Mouse (Mus musculus) bone marrow macrophage, adult 2 months (primary cell): ENCODE measurements at regions not wholly inside any gene's neighbourhood (a gene's known extent, or its start where the extent isn't known, plus 50 kb on each side); places are given as distances from the start of the nearest gene placed in this dataset.
"Not testable (repeated sequence)": the region's sequence is repeated elsewhere in the genome, so short reads cannot be mapped to it uniquely, and the experiment has no call there.

Experiments used
- H3K27ac ChIP-seq: 2 replicates; pipeline ENCODE4 v1.5.1; 2012; ENCODE audit warnings: low read depth, low read length; ENCODE audit not compliant: insufficient read depth
- H3K4me1 ChIP-seq: 2 replicates; pipeline ENCODE4 v1.6.1; 2012; ENCODE audit warnings: low read length; ENCODE audit not compliant: control insufficient read depth, insufficient read depth
- H3K4me3 ChIP-seq: 2 replicates; pipeline ENCODE4 v1.5.1; 2012; ENCODE audit warnings: mild to moderate bottlenecking, low read length, moderate library complexity; ENCODE audit not compliant: insufficient read depth
- CTCF ChIP-seq: IDR thresholded peaks from 2 replicates; pipeline ENCODE4 v1.5.1; 2012; ENCODE audit warnings: low read depth, mild to moderate bottlenecking, low read length, moderate library complexity
- POLR2A ChIP-seq: IDR thresholded peaks from 2 replicates; pipeline ENCODE4 v1.6.1; 2012; ENCODE audit warnings: mild to moderate bottlenecking, low read depth, low read length, borderline replicate concordance

DNA sequence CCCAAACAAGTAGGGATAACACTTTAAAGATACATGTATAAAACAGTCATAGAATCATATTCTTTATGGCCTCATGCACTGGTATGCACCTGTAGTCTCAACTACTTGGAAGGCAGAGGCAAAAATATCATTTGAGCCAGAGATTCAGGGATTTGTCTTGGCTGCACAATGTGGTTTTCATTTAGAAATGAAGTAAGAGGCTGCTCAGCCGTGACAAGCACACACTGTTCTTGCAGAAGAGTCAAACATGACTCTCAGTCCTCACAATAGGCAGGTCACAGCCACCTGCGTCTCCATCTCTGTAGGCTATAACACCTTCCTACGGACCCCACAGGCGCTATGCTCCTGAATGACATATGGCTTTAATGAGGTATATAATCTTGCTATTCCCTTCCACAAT is 317.4 kb upstream of the Tmpo start:
- no peak overlapping the region for H3K27ac ChIP-seq
- no peaks in the 10 kb centered on the region for H3K4me1 ChIP-seq
- H3K4me3 ChIP-seq: no peak overlapping the region
- TF ChIP-seq POLR2A (no peak), CTCF (no peak)

DNA sequence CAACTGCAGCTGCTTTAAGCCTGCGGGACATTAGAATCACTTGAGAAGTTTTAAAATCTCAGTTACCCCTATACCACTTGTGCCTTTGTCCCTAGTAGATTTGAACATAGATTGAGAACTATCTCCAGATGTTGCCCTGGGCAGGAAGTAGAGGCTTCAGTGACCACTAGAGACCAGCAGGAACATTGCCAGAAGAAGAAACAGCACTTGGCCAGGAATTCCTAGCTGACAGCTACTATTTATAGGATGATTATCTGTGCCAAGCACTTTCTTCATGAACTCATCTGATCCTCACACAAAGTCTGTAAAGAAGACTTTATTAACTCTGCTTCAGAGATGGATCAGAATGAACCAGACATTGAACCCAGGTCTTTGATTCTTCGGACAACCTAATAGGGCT is 283.6 kb upstream of the Tmpo start:
- Histone ChIP-seq H3K4me1 (no peaks in the 10 kb centered on the region), H3K4me3 (no peak overlapping the region), H3K27ac (no peak overlapping the region)
- no peak for TF ChIP-seq POLR2A
- no peak for TF ChIP-seq CTCF

DNA sequence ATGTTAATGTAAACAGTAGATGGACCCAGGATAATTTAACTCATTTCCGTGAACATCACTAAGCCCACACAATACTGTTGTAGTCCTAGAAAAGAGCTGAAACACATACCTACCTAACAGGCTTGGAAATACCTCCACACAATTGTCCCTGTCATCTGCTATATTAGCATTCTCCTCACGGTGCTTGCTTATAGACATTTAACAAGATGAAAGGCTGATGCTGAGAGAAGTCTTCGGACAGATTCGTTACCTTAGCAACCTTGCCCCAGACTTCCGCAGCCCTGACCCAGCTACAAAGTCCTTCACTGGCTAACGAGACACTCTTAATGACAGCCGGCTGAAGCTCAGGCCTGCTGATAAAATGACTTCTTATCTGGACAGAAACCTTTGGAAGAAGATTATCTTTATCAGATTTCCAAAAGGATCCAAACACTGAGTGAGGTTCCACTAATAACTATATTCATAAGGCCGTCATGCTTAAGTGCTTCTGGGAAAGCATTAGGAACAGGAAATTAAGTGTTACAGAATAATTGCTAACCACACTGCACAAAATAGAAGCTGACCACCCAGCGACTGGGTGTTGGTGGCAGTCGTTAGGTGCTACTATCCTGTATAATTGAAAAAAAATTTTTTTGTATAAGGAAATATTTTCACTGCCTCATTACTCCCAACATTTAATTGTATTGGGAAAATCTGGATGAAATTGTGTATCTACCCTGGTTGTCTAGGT is 267.0 kb upstream of the Tmpo start:
- no peak overlapping the region for H3K4me3 ChIP-seq
- H3K4me1 ChIP-seq: no peaks in the 10 kb centered on the region
- no peak for TF ChIP-seq CTCF
- no peak for TF ChIP-seq POLR2A
- H3K27ac ChIP-seq: no peak overlapping the region

DNA sequence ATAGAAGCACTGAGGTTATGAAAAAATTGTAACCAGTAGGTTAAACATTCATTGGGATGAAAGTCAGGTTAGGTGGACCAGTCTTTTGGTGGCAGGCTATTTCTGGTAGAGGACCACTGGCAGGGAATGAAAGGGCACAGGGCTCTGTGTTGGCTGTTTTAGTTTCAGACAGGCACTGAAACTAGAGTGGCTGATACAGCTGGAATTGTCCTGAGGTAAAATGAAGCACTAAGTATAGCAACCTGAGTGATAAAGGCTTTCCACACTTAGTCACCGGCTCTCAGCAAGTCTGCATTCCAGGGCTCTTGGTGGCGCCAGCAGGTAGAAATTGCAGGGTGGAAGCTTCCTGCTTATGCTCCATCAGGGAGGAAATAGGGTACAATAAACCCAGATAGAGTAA is 262.2 kb upstream of the Tmpo start:
- H3K4me1 ChIP-seq: no peaks in the 10 kb centered on the region
- no peak overlapping the region for H3K27ac ChIP-seq
- TF ChIP-seq CTCF (no peak), POLR2A (no peak)
- no peak overlapping the region for H3K4me3 ChIP-seq

DNA sequence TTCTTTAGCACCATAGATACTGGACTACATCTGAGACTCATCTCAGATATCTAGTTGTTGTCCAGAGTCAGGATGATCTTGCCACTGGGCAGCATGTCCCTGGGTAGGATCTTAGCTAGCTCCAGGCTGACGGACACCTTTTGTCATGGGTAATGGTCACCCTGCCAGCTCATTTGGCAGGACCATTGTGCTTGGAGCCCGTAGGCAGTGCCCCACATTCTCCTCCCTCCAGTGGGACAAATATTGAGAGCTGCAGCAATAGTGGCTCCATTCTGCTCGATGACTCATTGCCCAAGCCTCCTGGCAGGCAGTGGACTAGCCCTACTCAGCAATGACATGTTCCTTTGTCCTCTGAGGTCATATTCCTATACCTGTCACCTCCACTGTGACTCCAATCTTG is 258.9 kb upstream of the Tmpo start:
- Histone ChIP-seq H3K4me3 (no peak overlapping the region), H3K4me1 (no peaks in the 10 kb centered on the region)
- no peak for TF ChIP-seq POLR2A
- no peak for TF ChIP-seq CTCF

DNA sequence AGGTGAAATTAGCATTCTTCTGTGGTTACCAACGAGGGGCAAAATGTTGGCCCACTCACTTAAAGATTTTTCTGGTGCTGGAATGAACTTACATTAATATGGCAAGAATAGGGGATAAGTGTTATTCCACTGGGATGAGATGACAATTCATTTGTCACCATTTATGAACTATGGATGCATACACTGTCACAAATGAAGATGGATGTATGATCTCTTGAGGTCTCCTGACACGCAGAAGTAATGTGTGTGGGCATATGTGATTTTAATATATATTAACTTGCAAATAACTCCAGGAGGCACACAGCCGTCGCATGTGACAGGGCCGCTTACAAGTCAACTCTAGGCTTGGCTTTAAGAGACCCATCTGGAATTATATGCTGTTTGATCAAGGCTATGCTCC is 256.8 kb upstream of the Tmpo start:
- TF ChIP-seq CTCF: no peak
- TF ChIP-seq POLR2A: no peak
- H3K27ac ChIP-seq: no peak overlapping the region
- H3K4me3 ChIP-seq: no peak overlapping the region
- H3K4me1 ChIP-seq: no peaks in the 10 kb centered on the region

More for the DNA sequence above, 258.9 kb upstream of the Tmpo start:
- H3K27ac ChIP-seq: no peak overlapping the region

DNA sequence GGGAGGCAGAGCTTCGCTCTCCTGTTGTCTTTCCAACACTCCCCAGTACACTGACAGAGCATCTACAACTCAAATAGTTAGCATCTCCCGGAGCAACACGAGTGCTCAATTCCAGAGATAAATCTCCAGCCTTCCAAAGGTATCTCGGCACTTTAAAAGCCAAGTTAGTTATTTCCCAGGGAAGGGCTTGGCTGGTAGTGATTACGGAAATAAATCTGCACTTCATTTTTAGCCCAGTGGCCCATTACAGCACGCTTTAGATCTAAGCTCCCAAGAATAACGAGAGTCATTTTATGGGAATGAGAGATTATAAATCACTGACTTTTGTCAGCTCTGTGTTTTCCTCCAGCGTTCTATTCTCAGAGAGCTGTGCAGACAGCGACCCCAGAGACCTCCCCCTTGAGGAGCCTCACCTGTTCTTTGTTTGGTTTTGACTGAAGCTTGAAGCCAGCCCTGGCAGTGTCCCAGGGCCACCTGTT is 255.0 kb upstream of the Tmpo start:
- TF ChIP-seq CTCF: no peak
- no peak for TF ChIP-seq POLR2A
- Histone ChIP-seq H3K27ac (no peak overlapping the region), H3K4me3 (no peak overlapping the region), H3K4me1 (no peaks in the 10 kb centered on the region)

DNA sequence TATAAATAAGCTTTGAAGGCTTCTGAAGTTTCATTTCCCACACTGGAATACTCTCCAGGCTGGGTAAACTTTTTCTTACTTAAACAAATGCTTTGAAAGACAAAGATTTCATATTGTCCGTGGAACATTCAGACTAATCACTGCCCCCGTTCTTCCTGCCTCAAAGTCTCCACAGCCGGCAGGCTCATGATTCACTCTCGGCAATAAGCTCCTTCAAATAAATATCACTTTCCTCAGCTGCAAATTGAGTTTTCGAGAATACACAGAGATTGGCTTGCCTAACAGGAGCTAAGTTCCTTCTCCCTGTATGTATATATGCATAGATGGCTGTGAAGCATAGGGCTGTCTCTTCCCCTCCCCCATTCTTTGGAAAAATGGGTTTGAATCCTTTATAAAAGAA is 249.2 kb upstream of the Tmpo start:
- no peak overlapping the region for H3K27ac ChIP-seq
- TF ChIP-seq POLR2A: no peak
- TF ChIP-seq CTCF: no peak
- no peaks in the 10 kb centered on the region for H3K4me1 ChIP-seq
- H3K4me3 ChIP-seq: no peak overlapping the region

DNA sequence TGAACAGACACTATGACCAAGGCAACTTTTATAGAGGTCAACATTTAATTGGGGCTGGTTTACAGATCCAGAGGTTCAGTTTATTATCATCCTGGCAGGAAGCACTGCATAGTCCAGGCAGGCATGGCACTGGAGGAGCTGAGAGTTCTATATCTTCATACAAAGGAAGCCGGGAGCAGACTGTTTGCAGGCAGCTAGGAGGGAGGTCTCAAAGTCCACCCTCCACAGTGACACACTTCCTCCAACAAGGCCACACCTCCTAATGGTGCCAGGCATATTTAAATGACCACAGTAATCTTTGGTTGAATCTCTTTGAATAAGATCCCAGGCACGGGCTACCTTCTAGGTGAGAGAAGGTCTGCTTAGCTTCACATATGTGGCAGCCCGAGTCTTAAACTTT is 245.5 kb upstream of the Tmpo start:
- Histone ChIP-seq H3K4me1 (no peaks in the 10 kb centered on the region), H3K27ac (no peak overlapping the region), H3K4me3 (no peak overlapping the region)
- no peak for TF ChIP-seq POLR2A

DNA sequence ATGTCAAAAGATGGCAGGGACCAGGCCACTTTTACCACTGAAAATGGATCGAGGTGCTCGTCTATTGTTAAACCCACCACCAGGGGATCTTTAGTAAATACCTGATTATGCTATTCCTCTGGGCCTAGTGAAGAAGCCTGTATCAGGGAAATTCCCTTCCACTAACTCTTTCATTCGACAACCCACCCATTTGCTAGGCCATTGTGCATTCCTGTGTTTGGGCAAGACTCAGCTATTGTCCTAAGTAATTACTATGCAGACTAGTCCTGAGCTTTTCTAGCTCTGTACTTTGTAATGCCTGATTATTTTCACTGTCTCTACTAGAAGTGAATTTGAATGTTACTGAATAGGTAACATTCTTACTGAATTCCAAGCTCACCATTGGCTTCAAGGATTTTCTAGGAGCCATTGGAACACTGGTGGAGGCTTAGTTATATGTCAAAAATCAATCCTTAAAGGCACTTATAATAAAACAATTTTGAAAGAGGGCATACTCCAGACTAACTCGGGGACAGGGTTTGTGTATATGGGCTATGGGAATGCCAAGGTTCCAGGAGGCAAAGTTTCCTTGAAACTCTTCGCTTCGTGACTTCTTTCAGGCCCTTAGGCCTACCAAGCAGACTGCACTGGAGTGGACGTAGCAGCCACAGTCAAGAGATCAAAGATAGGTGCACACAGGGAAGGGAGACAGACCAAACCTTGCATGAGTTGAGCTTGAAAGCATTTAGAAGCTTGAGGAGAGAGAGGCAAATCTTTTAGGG is 244.7 kb upstream of the Tmpo start:
- H3K27ac ChIP-seq, H3K4me3 ChIP-seq, H3K4me1 ChIP-seq: not testable (repeated sequence)
